Mouse (Mus musculus): ENCODE measurements around the gene Rnf145.

GRCm38 (mm10) chr11:44564940-44565339 is 46.2 kb downstream of the Rnf145 start:
- no peak for TF ChIP-seq EP300 (IDR thresholded peaks at IDR 0.05)
- no peak for TF ChIP-seq CTCF (IDR thresholded peaks at IDR 0.05)
